Mouse (Mus musculus): ENCODE data around the gene Arfgef3. TPM values are rescaled to one million over a fixed set of nuclear protein-coding genes. Genes with fewer than 3 reads are reported as not detected.
"Not testable (repeated sequence)": the region's sequence is repeated elsewhere in the genome, so short reads cannot be mapped to it uniquely, and the experiment has no call there.

Gene Arfgef3
- total RNA-seq, 1 experiment from 2014 or later = 0.50 TPM

DNA sequence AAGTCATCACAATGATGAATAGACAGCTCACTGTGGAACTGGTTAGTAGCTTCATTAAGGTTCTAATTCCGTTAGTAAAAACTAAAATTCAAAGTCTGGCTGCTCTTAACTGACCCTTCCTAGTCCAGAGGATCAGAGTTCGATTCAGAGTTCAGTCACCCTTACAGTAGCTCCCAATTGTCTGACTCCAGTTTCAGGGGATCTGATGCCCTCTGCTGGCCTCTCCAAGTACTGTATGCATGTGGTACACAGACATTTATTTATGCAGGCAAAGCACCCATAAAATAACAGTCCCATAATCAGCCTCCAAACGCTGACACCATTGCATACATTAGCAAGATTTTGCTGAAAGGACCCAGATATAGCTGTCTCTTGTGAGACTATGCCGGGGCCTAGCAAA lies 141.7 kb downstream of the Arfgef3 start:
- peak; percentile 76 for ATAC-seq (replicated peaks; ENCODE audit: low read depth, poor library complexity, severe bottlenecking)

- no peak for ATAC-seq (replicated peaks; ENCODE audit: low read depth, poor library complexity, severe bottlenecking)
Observed at GRCm38 (mm10) chr10:18597601-18598000, 146.1 kb downstream of the Arfgef3 start.

DNA sequence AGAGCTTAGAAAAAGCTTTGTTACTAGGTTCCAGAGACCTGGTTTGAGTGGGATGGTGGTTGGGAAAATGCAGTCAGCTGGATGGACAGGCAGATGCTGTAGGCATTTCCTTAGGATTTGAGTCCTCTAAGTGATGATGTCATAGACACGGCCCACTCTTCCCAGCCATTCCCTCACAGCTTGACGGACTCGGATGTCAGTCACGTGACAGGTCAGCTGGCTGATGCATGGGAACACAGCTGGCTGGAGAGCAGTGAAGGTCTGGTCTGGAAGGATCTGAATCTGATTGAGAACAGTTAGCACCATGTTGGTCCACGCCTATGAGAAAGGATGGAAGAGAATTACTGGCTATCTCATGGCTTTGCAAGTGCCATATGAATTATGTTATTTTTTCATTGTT lies 154.3 kb downstream of the Arfgef3 start:
- no peak for ATAC-seq (replicated peaks; ENCODE audit: low read depth, poor library complexity, severe bottlenecking)

GRCm38 (mm10) chr10:18584188-18584587 lies 159.6 kb downstream of the Arfgef3 start:
- no peak for ATAC-seq (replicated peaks; ENCODE audit: low read depth, poor library complexity, severe bottlenecking)

DNA sequence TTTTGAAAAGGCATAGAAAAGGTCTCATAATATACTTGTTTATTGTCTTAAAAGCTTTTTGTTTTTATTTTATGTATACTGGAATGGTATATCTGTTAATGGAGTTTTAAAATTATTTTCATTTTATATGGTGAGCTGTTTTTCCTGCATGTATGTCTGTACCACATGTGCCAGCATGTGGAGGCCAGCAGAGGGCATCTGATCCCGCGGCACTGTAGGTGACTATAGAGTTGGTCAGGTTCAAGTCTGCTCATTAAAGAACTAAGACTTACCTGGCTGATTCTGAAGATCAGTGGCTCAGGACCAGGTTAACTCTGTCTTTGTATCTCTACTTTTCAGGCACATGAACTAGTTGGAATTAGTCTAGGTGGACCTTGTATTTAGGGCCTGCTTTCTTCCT lies 171.2 kb downstream of the Arfgef3 start:
- ATAC-seq (replicated peaks; ENCODE audit: low read depth, poor library complexity, severe bottlenecking) = peak; percentile 68; the same call in 1 of the 2 replicates

DNA sequence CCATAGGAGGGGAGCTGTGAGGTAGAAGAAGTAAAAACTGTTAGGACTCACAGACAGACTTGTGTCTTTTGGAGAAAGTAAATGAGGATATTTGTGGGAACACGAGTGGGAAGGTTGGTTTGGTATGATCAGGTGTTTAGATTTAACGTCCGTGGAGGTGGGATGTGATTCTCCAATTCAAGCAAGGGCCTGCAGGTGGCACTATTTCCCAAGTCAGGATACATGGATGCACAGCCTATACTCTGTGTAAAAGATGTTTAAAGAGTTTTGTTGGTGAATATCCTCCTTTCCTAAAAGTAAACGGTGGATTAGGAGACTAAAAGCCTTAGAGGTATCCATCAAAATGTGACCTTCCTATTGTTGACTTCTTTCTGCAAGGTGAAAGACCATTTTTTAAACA lies 180.8 kb downstream of the Arfgef3 start:
- ATAC-seq (replicated peaks; ENCODE audit: low read depth, poor library complexity, severe bottlenecking) = peak; percentile 65; the same call in 1 of the 2 replicates

DNA sequence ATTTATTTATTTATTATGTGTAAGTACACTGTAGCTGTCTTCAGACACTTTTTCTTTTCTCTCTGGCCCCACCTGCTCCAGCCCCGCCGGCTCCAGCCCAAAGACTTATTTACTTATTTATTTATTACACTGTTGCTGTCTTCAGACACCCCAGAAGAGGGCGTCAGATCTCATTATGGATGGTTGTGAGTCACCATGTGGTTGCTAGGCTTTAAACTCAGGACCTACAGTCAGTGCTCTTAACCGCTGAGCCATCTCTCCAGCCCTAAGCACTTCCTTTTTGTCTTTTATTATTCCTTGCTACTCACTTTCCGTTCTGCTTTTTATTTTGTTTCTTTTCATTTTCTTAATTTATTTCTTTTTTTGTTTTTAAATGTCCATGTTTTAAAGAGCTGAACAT lies 182.3 kb downstream of the Arfgef3 start:
- ATAC-seq (replicated peaks; ENCODE audit: low read depth, poor library complexity, severe bottlenecking) = peak; percentile 60; the same call in 1 of the 2 replicates

GRCm38 (mm10) chr10:18559076-18559475 lies 184.7 kb downstream of the Arfgef3 start:
- ATAC-seq (replicated peaks; ENCODE audit: low read depth, poor library complexity, severe bottlenecking) = not testable (repeated sequence)

DNA sequence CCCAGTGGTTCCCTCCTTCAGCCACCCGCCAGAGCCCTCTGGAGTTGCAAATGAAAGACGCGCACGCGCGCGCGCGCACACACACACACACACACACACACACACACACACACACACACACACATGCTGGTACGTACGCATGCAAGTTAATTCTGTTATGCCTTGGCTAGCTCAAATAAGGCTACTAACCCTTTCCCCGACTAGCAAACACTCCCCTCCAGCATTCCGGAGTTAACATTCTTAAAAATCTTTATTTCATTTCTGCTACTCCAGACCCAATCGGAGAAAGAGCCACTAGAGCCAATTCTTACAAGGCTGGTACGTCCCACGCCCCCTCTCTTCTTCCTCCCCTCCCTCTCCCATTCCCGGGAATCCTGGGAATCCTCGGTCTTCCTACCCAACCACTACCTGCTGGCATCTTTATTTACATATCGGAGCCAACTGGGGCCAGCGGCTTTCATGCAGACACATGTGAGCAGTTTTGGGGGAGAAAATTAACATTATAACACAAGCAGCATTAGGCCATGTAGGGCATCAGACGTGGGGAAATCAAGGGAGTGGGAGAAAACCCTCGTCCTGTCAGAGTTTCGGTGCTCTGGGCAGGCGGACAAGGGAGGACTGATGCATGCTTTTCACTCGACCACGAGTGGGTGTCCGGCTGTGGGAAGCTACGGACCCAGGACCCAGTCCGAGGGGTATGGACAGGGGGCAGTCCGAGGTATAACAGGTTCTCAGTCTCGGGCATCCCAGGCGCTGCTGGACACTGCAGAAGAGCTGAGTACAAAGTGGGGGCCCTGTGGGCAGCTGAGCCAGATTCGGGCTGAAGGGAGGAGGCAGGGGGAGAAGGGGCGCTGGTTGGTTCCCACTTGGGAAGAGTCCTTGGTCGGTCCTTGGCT lies 194.2 kb downstream of the Arfgef3 start:
- 0 out of 2 replicates have a peak, but pooled peaks have one; percentile 9 for ATAC-seq (replicated peaks; ENCODE audit: low read depth, poor library complexity, severe bottlenecking)

GRCm38 (mm10) chr10:18547381-18547780 lies 196.4 kb downstream of the Arfgef3 start:
- no peak for ATAC-seq (replicated peaks; ENCODE audit: low read depth, poor library complexity, severe bottlenecking)

DNA sequence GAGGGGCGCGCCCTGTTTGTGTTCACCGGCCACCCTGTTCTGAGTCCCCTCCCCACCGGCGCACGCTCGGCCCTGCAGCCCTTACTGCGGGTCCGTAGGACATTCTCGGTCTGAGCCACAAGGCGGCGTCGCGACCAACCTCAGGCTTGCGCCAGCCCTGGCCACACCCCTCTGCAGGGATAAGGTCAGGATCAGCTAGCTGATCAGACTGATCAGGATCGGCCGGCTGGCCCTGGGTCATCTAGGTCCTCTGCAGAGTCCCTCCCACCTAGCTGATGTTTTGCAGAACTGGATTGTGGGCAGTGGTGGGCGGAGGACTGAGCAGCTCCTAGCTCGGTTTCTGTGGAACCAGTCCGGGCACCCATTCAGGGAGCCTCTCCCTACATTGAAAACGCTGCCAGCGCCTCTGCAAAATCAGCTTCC lies 197.9 kb downstream of the Arfgef3 start, which contains the start of gene Hebp2:
Gene Hebp2 (minus strand): TSS at position 264 of the 423 bp plus-strand sequence.
- peak; percentile 90 for ATAC-seq (replicated peaks; ENCODE audit: low read depth, poor library complexity, severe bottlenecking)

DNA sequence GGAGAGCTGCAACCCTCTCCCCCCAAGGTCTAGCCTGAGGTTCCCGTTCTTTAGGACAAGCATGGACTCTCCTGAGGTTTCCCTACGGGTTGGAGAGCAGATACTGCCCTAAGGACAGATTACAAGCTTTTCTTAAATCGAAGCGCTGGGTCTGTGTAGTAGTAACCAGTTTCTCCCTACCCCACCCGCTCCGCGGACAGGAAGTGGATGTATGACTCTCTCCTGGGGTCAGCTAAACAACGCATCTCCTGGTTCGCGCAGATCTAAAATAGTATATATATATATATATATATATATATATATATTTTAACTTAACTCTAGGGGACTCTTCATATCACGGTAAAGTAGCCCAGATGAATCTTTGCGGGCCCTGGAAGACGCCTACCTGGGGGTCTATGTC lies 198.4 kb downstream of the Arfgef3 start:
- no peak for ATAC-seq (replicated peaks; ENCODE audit: low read depth, poor library complexity, severe bottlenecking)

DNA sequence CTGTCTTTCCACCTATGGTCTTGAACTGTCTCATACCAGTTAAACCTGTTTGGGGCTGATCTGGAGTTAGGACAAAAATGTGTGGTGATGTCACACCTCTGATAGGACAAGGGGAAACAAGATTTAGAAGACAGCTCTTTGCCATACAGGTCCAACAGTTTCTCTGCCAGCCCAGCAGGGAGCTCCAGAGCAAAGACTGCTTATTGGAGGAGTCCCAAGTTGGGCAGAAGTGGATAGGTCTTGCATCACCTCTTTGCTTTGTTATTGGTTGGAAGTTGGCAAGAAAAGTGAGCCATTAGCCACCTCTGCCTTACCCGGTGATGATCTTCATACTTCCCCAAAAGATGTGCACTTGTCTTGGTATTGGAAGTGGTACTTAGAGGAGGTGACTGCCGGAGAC lies 206.9 kb downstream of the Arfgef3 start:
- ATAC-seq (replicated peaks; ENCODE audit: low read depth, poor library complexity, severe bottlenecking) = no peak

GRCm38 (mm10) chr10:18532293-18532692 lies 211.5 kb downstream of the Arfgef3 start:
- ATAC-seq (replicated peaks; ENCODE audit: low read depth, poor library complexity, severe bottlenecking) = no peak

Other genes with a start within 250 kb of the Arfgef3 start
- gene Hebp2, start 197.9 kb downstream of the Arfgef3 start, total RNA-seq (2017) = 0.59 and 0.82 TPM in 2 replicates
- not detected in 2 replicates for gene Gm4922, start 42.8 kb upstream of the Arfgef3 start, total RNA-seq (2017)
- 0.92 and 3.6 TPM in 2 replicates for gene Perp, start 101.1 kb upstream of the Arfgef3 start, total RNA-seq (2017)